Mouse (Mus musculus) forebrain, embryonic 15.5 days (tissue): ENCODE data around the gene Chrna1. TPM values are rescaled to one million over a fixed set of nuclear protein-coding genes. Genes with fewer than 3 reads are reported as not detected.
A peak's percentile ranks its signal among the peaks of the same experiment; 100 is the strongest.

Experiments used
- ATAC-seq: fragments of 200-750 bp; cut with Nextera tagmentation; replicated peaks from 2 replicates; pipeline ENCODE4 v1.8.0; 2017; ENCODE audit warnings: mild to moderate bottlenecking, moderate TSS enrichment, moderate library complexity
- H3K27ac ChIP-seq: fragments of 300-500 bp; sonication (generic); replicated peaks from 2 replicates; pipeline ENCODE4 v1.5.1; 2015; ENCODE audit warnings: mild to moderate bottlenecking, inconsistent platforms
- H3K27me3 ChIP-seq: fragments of 300-500 bp; sonication (generic); 2 replicates; pipeline ENCODE4 v1.6.1; 2015; ENCODE audit warnings: inconsistent platforms
- H3K36me3 ChIP-seq: fragments of 300-500 bp; sonication (generic); 2 replicates; pipeline ENCODE4 v1.6.1; 2015; ENCODE audit warnings: mild to moderate bottlenecking, inconsistent platforms
- H3K4me1 ChIP-seq: fragments of 300-500 bp; sonication (generic); 2 replicates; pipeline ENCODE4 v1.6.1; 2015; ENCODE audit warnings: inconsistent platforms
- H3K4me2 ChIP-seq: fragments of 300-500 bp; sonication (generic); replicated peaks from 2 replicates; pipeline ENCODE4 v1.6.1; 2015; ENCODE audit warnings: mild to moderate bottlenecking, inconsistent platforms
- H3K4me3 ChIP-seq: fragments of 300-500 bp; sonication (generic); 2 replicates; pipeline ENCODE4 v1.5.1; 2015; ENCODE audit warnings: mild to moderate bottlenecking, inconsistent platforms
- H3K9ac ChIP-seq: fragments of 300-500 bp; sonication (generic); replicated peaks from 2 replicates; pipeline ENCODE4 v1.6.1; 2015; ENCODE audit warnings: mild to moderate bottlenecking, inconsistent platforms
- H3K9me3 ChIP-seq: fragments of 300-500 bp; sonication (generic); 2 replicates; pipeline ENCODE4 v1.6.1; 2016; ENCODE audit warnings: inconsistent platforms
- WGBS: fragments of 180-500 bp; shearing (Covaris S2); methylation state at CpG from one replicate; pipeline ENCODE4 v1.1.7; 2015; ENCODE audit warnings: mixed read lengths; 5-methylcytosine and 5-hydroxymethylcytosine counted together
- polyA plus RNA-seq: library from polyadenylated mRNA; unstranded; fragments of >200 nt; fragmentation: Nextera tagmentation; extraction: Ambion mirVana; gene quantifications from 2 replicates; pipeline ENCODE4 v1.2.1, GENCODE M21; 2015

The Chrna1 gene
- polyA plus RNA-seq, 1 experiment from 2014 or later = 0.11 TPM

GRCm38 (mm10) chr2:73528516-73529355 is 51.4 kb downstream of the Chrna1 start:
- peak overlapping the region; percentile 66 for H3K4me3 ChIP-seq
- H3K9me3 ChIP-seq = no peaks in the 10 kb centered on the region
- H3K27ac ChIP-seq = no peak overlapping the region
- H3K4me2 ChIP-seq = peak overlapping the region; percentile 92
- WGBS = 2% methylated on average over 59 of the region's 59 CpGs
- peaks cover 12% of the 10 kb centered on the region for H3K4me1 ChIP-seq
- peaks cover 3% of the 10 kb centered on the region; the same call in 1 of the 2 replicates for H3K27me3 ChIP-seq
- no peaks in the 10 kb centered on the region for H3K36me3 ChIP-seq
- H3K9ac ChIP-seq = peak overlapping the region; percentile 65
- peak; percentile 81 for ATAC-seq

- H3K36me3 ChIP-seq = no peaks in the 10 kb centered on the region
- H3K27ac ChIP-seq = no peak overlapping the region
- H3K4me2 ChIP-seq = 0 out of 2 replicates have a peak overlapping the region, but pooled peaks have one; percentile 92
- H3K4me1 ChIP-seq = peaks cover 12% of the 10 kb centered on the region
- no peaks in the 10 kb centered on the region for H3K9me3 ChIP-seq
- ATAC-seq = no peak
- WGBS = 87% methylated on average over 11 of the region's 11 CpGs
- H3K4me3 ChIP-seq = no peak overlapping the region
- no peak overlapping the region for H3K9ac ChIP-seq
- H3K27me3 ChIP-seq = peaks cover 3% of the 10 kb centered on the region; the same call in 1 of the 2 replicates
These were observed 52.2 kb downstream of the Chrna1 start for GRCm38 (mm10) chr2:73527956-73528355.

GRCm38 (mm10) chr2:73526691-73527090 is 53.4 kb downstream of the Chrna1 start:
- no peak overlapping the region for H3K4me2 ChIP-seq
- no peak overlapping the region for H3K9ac ChIP-seq
- no peaks in the 10 kb centered on the region for H3K9me3 ChIP-seq
- 79% methylated on average over 9 of the region's 9 CpGs for WGBS
- no peak for ATAC-seq
- no peak overlapping the region for H3K4me3 ChIP-seq
- H3K27me3 ChIP-seq = peaks cover 3% of the 10 kb centered on the region; the same call in 1 of the 2 replicates
- no peak overlapping the region for H3K27ac ChIP-seq
- no peaks in the 10 kb centered on the region for H3K36me3 ChIP-seq
- peaks cover 12% of the 10 kb centered on the region for H3K4me1 ChIP-seq

GRCm38 (mm10) chr2:73522891-73523290 is 57.2 kb downstream of the Chrna1 start:
- no peak for ATAC-seq
- Histone ChIP-seq H3K27me3 (no peaks in the 10 kb centered on the region; the same call in 1 of the 2 replicates), H3K4me3 (no peak overlapping the region)

GRCm38 (mm10) chr2:73522336-73522735 is 57.8 kb downstream of the Chrna1 start:
- Histone ChIP-seq H3K27me3 (no peaks in the 10 kb centered on the region), H3K4me2 (no peak overlapping the region), H3K4me1 (no peaks in the 10 kb centered on the region), H3K9ac (no peak overlapping the region), H3K27ac (no peak overlapping the region), H3K36me3 (no peaks in the 10 kb centered on the region), H3K9me3 (no peaks in the 10 kb centered on the region), H3K4me3 (no peak overlapping the region)
- 62% methylated on average over 6 of the region's 6 CpGs for WGBS
- ATAC-seq = no peak

More at GRCm38 (mm10) chr2:73522891-73523290, 57.2 kb downstream of the Chrna1 start:
- Histone ChIP-seq H3K4me2 (no peak overlapping the region), H3K9ac (no peak overlapping the region), H3K36me3 (no peaks in the 10 kb centered on the region), H3K27ac (no peak overlapping the region), H3K9me3 (no peaks in the 10 kb centered on the region), H3K4me1 (no peaks in the 10 kb centered on the region)
- 70% methylated on average over 8 of the region's 8 CpGs for WGBS

GRCm38 (mm10) chr2:73521737-73522136 is 58.4 kb downstream of the Chrna1 start:
- Histone ChIP-seq H3K9ac (no peak overlapping the region), H3K4me1 (no peaks in the 10 kb centered on the region), H3K4me3 (no peak overlapping the region), H3K4me2 (no peak overlapping the region), H3K36me3 (no peaks in the 10 kb centered on the region), H3K27ac (no peak overlapping the region), H3K27me3 (no peaks in the 10 kb centered on the region), H3K9me3 (no peaks in the 10 kb centered on the region)
- 40% methylated on average over 5 of the region's 5 CpGs for WGBS
- ATAC-seq = no peak

GRCm38 (mm10) chr2:73518966-73519365 is 61.2 kb downstream of the Chrna1 start:
- Histone ChIP-seq H3K27me3 (no peaks in the 10 kb centered on the region), H3K4me3 (no peak overlapping the region), H3K36me3 (no peaks in the 10 kb centered on the region), H3K4me2 (no peak overlapping the region), H3K27ac (no peak overlapping the region), H3K4me1 (no peaks in the 10 kb centered on the region), H3K9me3 (no peaks in the 10 kb centered on the region), H3K9ac (no peak overlapping the region)
- WGBS = 86% methylated on average over 5 of the region's 5 CpGs
- no peak for ATAC-seq

- H3K36me3 ChIP-seq = no peaks in the 10 kb centered on the region
- H3K4me3 ChIP-seq = no peak overlapping the region
- 99% methylated on average over 2 of the region's 2 CpGs for WGBS
- no peak for ATAC-seq
- no peaks in the 10 kb centered on the region for H3K9me3 ChIP-seq
- no peak overlapping the region for H3K9ac ChIP-seq
- no peaks in the 10 kb centered on the region for H3K27me3 ChIP-seq
- H3K4me1 ChIP-seq = no peaks in the 10 kb centered on the region
- H3K4me2 ChIP-seq = no peak overlapping the region
- H3K27ac ChIP-seq = no peak overlapping the region
These were observed 61.8 kb downstream of the Chrna1 start for GRCm38 (mm10) chr2:73518311-73518710.

- Histone ChIP-seq H3K9ac (no peak overlapping the region), H3K4me3 (no peak overlapping the region), H3K9me3 (no peaks in the 10 kb centered on the region), H3K4me1 (no peaks in the 10 kb centered on the region), H3K27ac (no peak overlapping the region), H3K4me2 (no peak overlapping the region), H3K27me3 (no peaks in the 10 kb centered on the region), H3K36me3 (no peaks in the 10 kb centered on the region)
- no peak for ATAC-seq
- WGBS = 93% methylated on average over 6 of the region's 6 CpGs
These were observed 66.0 kb downstream of the Chrna1 start for GRCm38 (mm10) chr2:73514178-73514577.

Other genes with a start within 250 kb of the Chrna1 start
- 10.9 and 11.2 TPM in 2 replicates for gene Gpr155, start 193.8 kb downstream of the Chrna1 start, polyA plus RNA-seq
- gene Wipf1, start 50.6 kb downstream of the Chrna1 start, polyA plus RNA-seq = 1.9 and 2.1 TPM in 2 replicates
- 87.9 and 94.9 TPM in 2 replicates for gene Chn1, start 195.0 kb upstream of the Chrna1 start, polyA plus RNA-seq